Mouse (Mus musculus) embryonic fibroblast, embryonic 13.5 days (primary cell): Measurements from ENCODE around the gene Tmcc1.

Experiments
- CTCF ChIP-seq: IDR thresholded peaks from 2 replicates; pipeline ENCODE4 v1.5.1; 2011; ENCODE audit warnings: mild to moderate bottlenecking, control low read depth, low read length, moderate library complexity, borderline replicate concordance; ENCODE audit not compliant: insufficient read depth
- POLR2A ChIP-seq: IDR thresholded peaks from 2 replicates; pipeline ENCODE4 v1.6.1; 2011; ENCODE audit warnings: low read depth, mild to moderate bottlenecking, control low read depth, low read length, moderate library complexity

DNA sequence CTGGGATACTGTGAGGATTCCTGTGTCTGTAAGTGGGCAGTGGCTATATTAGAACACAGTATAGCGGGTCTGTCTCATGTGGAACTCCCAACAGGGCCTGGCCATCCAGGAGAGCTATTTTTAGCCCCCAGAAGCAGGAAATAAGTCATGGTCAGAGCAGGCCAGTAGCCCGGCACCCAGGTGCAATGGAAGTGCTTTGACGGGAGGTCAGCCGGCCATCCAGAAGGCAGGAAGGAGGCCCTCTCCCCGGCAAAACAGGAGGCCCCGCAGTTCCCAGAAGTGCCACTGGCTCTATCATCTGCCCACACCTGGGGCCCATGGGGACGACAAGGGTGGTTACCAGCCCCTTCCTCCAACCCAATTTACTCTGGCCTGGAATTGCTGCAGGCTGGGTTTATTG lies 189.2 kb downstream of the Tmcc1 start:
- no peak for TF ChIP-seq CTCF
- TF ChIP-seq POLR2A: no peak
